Mouse (Mus musculus) E14TG2a.4 (cell line): Measurements from ENCODE around the gene Gm10197.

Source experiments
- H3K27me3 ChIP-seq: 2 replicates; pipeline ENCODE4 v1.6.1; 2014; ENCODE audit warnings: low read length, control low read depth; ENCODE audit not compliant: insufficient read depth
- H3K36me3 ChIP-seq: 2 replicates; pipeline ENCODE4 v1.6.1; 2014; ENCODE audit warnings: low read length, control low read depth; ENCODE audit not compliant: insufficient read depth
- H3K4me1 ChIP-seq: replicated peaks from 2 replicates; pipeline ENCODE4 v1.6.1; 2014; ENCODE audit warnings: low read depth, low read length, control low read depth
- H3K4me3 ChIP-seq: replicated peaks from 2 replicates; pipeline ENCODE4 v1.5.1; 2014; ENCODE audit warnings: mild to moderate bottlenecking, low read length
- H3K9me3 ChIP-seq: 2 replicates; pipeline ENCODE4 v1.6.1; 2014; ENCODE audit warnings: low read length, control low read depth
- CTCF ChIP-seq: conservative IDR thresholded peaks from 2 replicates; pipeline ENCODE4 v1.5.1; 2014; ENCODE audit warnings: low read length
- NANOG ChIP-seq: IDR thresholded peaks from 2 replicates; pipeline ENCODE4 v1.6.1; 2014; ENCODE audit warnings: borderline replicate concordance, low read length, mixed read lengths
- POU5F1 ChIP-seq: IDR thresholded peaks from 2 replicates; pipeline ENCODE4 v1.6.1; 2014; ENCODE audit warnings: low read length, borderline replicate concordance

Gene Gm10197

GRCm38 (mm10) chr19:53360265-53360958 is 11.2 kb downstream of the Gm10197 start:
- H3K9me3 ChIP-seq: no peaks in the 10 kb centered on the region
- no peak overlapping the region for H3K4me3 ChIP-seq
- H3K27me3 ChIP-seq: no peaks in the 10 kb centered on the region
- peaks cover 9% of the 10 kb centered on the region; the same call in 1 of the 2 replicates for H3K4me1 ChIP-seq
- TF ChIP-seq NANOG: no peak
- TF ChIP-seq POU5F1: no peak
- no peak for TF ChIP-seq CTCF
- no peaks in the 10 kb centered on the region for H3K36me3 ChIP-seq

DNA sequence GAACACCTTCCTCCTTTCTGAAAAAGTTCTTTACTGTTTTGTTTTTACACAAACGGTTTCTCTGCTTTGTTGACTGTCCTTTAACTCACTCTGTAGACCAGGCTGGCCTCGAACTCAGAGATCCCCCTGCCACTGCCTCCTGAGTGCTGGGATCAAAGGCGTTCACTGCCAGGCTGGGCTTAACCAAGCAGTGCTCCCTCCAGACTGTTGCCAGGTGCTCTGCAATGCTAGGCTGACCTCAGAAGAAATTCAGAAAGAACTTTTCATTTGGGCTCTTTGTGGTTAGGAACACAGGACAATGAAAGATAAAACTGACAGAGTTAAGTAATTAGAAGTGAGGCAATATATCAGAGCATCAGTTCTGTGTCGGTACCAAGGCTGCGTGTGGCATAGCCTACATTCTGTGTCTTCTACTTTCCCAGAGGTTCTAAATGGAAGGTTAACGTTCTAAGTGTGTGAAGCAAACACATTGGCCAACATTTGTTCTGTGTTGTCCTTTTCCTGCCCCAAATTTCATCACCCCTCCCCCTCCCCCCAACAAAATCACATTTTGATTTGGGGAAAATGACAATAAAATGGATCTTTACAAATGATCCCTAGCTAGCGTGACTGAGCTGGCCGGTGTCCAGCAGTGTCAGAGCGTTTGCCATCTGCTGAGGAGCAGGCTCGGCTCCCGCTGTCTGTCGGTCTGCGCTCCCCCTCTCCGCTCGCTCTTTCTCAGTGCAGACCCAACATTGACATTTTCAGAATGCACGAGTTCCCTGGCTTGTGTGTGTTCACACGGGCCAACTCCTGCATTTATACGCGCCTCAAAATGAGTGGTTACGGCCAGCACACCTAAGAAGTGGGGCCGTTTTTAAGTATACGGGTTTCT is 12.2 kb downstream of the Gm10197 start:
- Histone ChIP-seq H3K4me1 (0 out of 2 replicates have a peak, but pooled peaks cover 9% of the 10 kb centered on the region), H3K9me3 (no peaks in the 10 kb centered on the region), H3K4me3 (no peak overlapping the region), H3K27me3 (no peaks in the 10 kb centered on the region), H3K36me3 (no peaks in the 10 kb centered on the region)
- TF ChIP-seq CTCF: no peak
- TF ChIP-seq POU5F1: no peak
- TF ChIP-seq NANOG: no peak

- Histone ChIP-seq H3K4me3 (no peak overlapping the region), H3K27me3 (no peaks in the 10 kb centered on the region), H3K36me3 (peaks cover 18% of the 10 kb centered on the region), H3K9me3 (no peaks in the 10 kb centered on the region), H3K4me1 (peaks cover 35% of the 10 kb centered on the region)
- TF ChIP-seq NANOG (no peak), POU5F1 (no peak), CTCF (no peak)
Measured at GRCm38 (mm10) chr19:53355065-53355464, 16.5 kb downstream of the Gm10197 start.

- peaks cover 37% of the 10 kb centered on the region for H3K4me1 ChIP-seq
- no peaks in the 10 kb centered on the region for H3K27me3 ChIP-seq
- H3K4me3 ChIP-seq: no peak overlapping the region
- TF ChIP-seq CTCF (no peak), NANOG (no peak), POU5F1 (no peak)
- H3K9me3 ChIP-seq: no peaks in the 10 kb centered on the region
- peaks cover 18% of the 10 kb centered on the region for H3K36me3 ChIP-seq
Measured at GRCm38 (mm10) chr19:53354271-53355000, 17.1 kb downstream of the Gm10197 start.

- no peaks in the 10 kb centered on the region for H3K9me3 ChIP-seq
- H3K36me3 ChIP-seq: peaks cover 18% of the 10 kb centered on the region
- TF ChIP-seq POU5F1 (no peak), CTCF (no peak), NANOG (no peak)
- H3K4me1 ChIP-seq: peaks cover 34% of the 10 kb centered on the region
- no peak overlapping the region for H3K4me3 ChIP-seq
- H3K27me3 ChIP-seq: no peaks in the 10 kb centered on the region
Measured at GRCm38 (mm10) chr19:53353864-53354263, 17.7 kb downstream of the Gm10197 start.

DNA sequence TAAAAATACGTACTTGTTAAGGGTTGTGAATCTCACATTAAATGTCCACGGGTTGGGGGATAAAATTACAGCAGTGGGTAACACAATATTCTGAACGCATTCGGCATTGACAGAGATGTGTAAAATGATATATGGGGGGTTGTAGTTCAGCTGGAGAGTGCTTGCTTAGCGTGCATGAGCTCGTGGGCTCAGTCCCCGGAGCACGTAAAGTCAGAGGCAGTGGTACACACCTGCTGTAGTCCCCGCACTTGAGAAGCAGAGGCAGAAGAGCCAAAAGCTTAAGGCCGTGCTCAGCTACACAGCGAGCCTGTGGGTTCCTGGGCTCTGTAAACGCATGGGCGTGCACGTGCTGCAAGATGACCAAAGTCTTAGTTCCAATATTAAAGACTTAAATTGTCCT is 25.8 kb downstream of the Gm10197 start:
- Histone ChIP-seq H3K36me3 (peaks cover 24% of the 10 kb centered on the region), H3K4me1 (peaks cover 36% of the 10 kb centered on the region), H3K4me3 (no peak overlapping the region), H3K27me3 (no peaks in the 10 kb centered on the region), H3K9me3 (no peaks in the 10 kb centered on the region)
- no peak for TF ChIP-seq POU5F1
- TF ChIP-seq CTCF: no peak
- TF ChIP-seq NANOG: no peak

GRCm38 (mm10) chr19:53344062-53344461 is 27.5 kb downstream of the Gm10197 start:
- H3K9me3 ChIP-seq: no peaks in the 10 kb centered on the region
- peaks cover 22% of the 10 kb centered on the region for H3K36me3 ChIP-seq
- TF ChIP-seq POU5F1 (no peak), CTCF (no peak)
- no peak overlapping the region for H3K4me3 ChIP-seq
- peaks cover 38% of the 10 kb centered on the region for H3K4me1 ChIP-seq
- no peaks in the 10 kb centered on the region for H3K27me3 ChIP-seq

- no peak overlapping the region for H3K4me3 ChIP-seq
- H3K9me3 ChIP-seq: no peaks in the 10 kb centered on the region
- peaks cover 38% of the 10 kb centered on the region for H3K4me1 ChIP-seq
- peaks cover 27% of the 10 kb centered on the region for H3K36me3 ChIP-seq
- H3K27me3 ChIP-seq: no peaks in the 10 kb centered on the region
- TF ChIP-seq NANOG (no peak), CTCF (no peak), POU5F1 (no peak)
Measured at GRCm38 (mm10) chr19:53343174-53343881, 28.2 kb downstream of the Gm10197 start.
